Mouse (Mus musculus) neural tube, embryonic 12.5 days (tissue): ENCODE measurements at regions not wholly inside any gene's neighbourhood (a gene's known extent, or its start where the extent isn't known, plus 50 kb on each side); places are given as distances from the start of the nearest gene placed in this dataset.
A peak's percentile ranks its signal among the peaks of the same experiment; 100 is the strongest.

Source experiments
- ATAC-seq: fragments of 200-750 bp; cut with Nextera tagmentation; 2 replicates; pipeline ENCODE4 v1.8.0; 2017; ENCODE audit warnings: low read depth, mild to moderate bottlenecking, moderate TSS enrichment, moderate library complexity; ENCODE audit not compliant: low FRiP score
- H3K27ac ChIP-seq: fragments of 300-500 bp; sonication (generic); 2 replicates; pipeline ENCODE4 v1.5.1; 2016
- H3K27me3 ChIP-seq: fragments of 300-500 bp; sonication (generic); replicated peaks from 2 replicates; pipeline ENCODE4 v1.6.1; 2016; ENCODE audit warnings: mild to moderate bottlenecking
- H3K36me3 ChIP-seq: fragments of 300-500 bp; sonication (generic); 2 replicates; pipeline ENCODE4 v1.6.1; 2016; ENCODE audit warnings: mild to moderate bottlenecking
- H3K4me1 ChIP-seq: fragments of 300-500 bp; sonication (generic); 2 replicates; pipeline ENCODE4 v1.6.1; 2016
- H3K4me2 ChIP-seq: fragments of 300-500 bp; sonication (generic); replicated peaks from 2 replicates; pipeline ENCODE4 v1.6.1; 2016; ENCODE audit warnings: mild to moderate bottlenecking
- H3K4me3 ChIP-seq: fragments of 300-500 bp; sonication (generic); 2 replicates; pipeline ENCODE4 v1.5.1; 2016
- H3K9ac ChIP-seq: fragments of 300-500 bp; sonication (generic); 2 replicates; pipeline ENCODE4 v1.6.1; 2016; ENCODE audit warnings: mild to moderate bottlenecking
- H3K9me3 ChIP-seq: fragments of 300-500 bp; sonication (generic); 2 replicates; pipeline ENCODE4 v1.6.1; 2016; ENCODE audit warnings: mild to moderate bottlenecking
- WGBS: fragments of 180-500 bp; shearing (Covaris S2); methylation state at CpG from one replicate; pipeline ENCODE4 v1.1.7; 2016; 5-methylcytosine and 5-hydroxymethylcytosine counted together

DNA sequence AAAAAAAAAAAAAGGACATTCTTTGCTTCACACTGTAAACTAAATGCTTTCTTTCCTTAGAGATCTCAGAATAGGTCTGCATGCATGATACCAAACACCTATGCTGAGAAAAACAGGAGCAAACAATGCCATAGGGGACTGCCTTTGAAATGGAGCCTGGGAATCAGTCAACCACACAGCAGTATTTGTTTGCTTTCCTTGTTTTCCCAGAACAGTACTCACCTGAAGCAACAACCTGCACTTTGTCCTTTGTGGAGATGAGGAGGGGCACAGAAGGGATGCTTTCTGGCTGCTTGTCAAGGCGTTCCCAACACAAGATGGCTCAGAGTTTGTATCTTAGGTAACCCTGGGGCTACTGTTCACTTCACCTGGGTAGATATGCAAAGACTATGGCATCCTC is 690.5 kb downstream of the Inhba start:
- H3K36me3 ChIP-seq: no peaks in the 10 kb centered on the region
- H3K4me2 ChIP-seq: no peak overlapping the region
- no peak for ATAC-seq
- no peak overlapping the region for H3K9ac ChIP-seq
- H3K9me3 ChIP-seq: no peaks in the 10 kb centered on the region
- 76% methylated on average over 1 of the region's 1 CpGs for WGBS
- no peaks in the 10 kb centered on the region for H3K4me1 ChIP-seq
- no peaks in the 10 kb centered on the region for H3K27me3 ChIP-seq
- H3K27ac ChIP-seq: no peak overlapping the region
- no peak overlapping the region for H3K4me3 ChIP-seq

DNA sequence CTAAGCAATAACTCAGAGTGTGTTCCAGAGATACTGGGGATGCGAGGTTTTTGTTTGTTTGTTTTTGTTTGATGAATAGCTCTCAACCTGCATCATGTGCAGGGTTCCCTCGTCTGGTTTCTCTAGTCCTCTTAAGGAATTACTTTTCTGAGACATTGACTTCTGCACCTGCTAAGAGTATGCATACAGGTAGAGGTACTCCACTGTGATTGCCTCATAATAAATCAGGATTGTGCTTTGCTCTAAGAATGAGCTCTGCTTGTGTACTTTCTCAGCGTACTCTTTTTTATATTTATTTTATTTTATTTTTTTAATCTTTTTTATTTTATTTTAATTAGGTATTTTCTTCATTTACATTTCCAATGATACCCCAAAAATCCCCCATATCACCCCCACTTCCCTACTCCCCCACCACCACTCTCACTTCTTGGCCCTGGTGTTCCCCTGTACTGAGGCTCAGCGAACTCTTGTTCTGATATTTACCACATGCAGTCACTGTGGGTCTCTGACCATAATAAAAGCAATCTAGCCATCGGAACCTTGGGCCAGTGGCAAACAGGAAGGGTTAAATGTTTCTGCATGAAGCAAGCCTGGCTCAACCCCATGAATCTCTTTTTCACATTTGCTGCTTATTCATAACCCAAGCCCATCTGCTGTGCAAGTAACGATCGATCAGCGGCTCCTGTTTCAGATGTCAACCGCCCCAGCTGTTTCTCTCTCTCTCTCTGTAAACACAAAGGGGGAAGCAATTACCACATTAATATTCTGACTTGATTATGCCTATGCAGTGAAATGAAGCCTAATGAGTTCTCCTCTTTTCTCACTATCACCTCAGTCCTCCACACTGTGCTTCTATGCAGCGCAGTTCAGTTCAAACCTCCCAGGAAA is 693.8 kb downstream of the Inhba start:
- peak; percentile 92 for ATAC-seq
- no peaks in the 10 kb centered on the region for H3K9me3 ChIP-seq
- H3K9ac ChIP-seq: no peak overlapping the region
- 65% methylated on average over 10 of the region's 10 CpGs for WGBS
- H3K4me3 ChIP-seq: no peak overlapping the region
- H3K27ac ChIP-seq: 0 out of 2 replicates have a peak overlapping the region, but pooled peaks have one; percentile 26
- H3K4me1 ChIP-seq: no peaks in the 10 kb centered on the region
- no peaks in the 10 kb centered on the region for H3K36me3 ChIP-seq
- peak overlapping the region; percentile 24; the same call in 1 of the 2 replicates for H3K4me2 ChIP-seq
- no peaks in the 10 kb centered on the region for H3K27me3 ChIP-seq

DNA sequence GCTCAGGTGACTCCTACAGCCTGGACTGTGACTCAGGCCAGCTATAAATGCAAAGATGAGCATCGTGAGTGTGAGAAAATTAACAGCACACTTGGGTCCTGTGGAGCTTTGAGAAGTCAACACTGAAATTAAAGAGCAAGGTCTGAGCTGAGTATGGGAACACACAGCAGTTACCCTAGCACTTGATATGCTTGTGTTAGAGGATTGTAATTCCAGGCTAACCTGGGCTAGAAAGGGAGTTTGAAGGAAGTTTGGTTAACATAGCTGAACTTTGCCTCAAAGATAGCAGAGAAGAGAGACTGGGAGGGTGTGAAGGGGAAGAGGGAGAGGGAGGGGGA is 694.4 kb downstream of the Inhba start:
- H3K36me3 ChIP-seq: no peaks in the 10 kb centered on the region
- H3K4me3 ChIP-seq: no peak overlapping the region
- H3K9me3 ChIP-seq: no peaks in the 10 kb centered on the region
- 47% methylated on average over 1 of the region's 1 CpGs for WGBS
- H3K4me2 ChIP-seq: peak overlapping the region; percentile 24; the same call in 1 of the 2 replicates
- no peaks in the 10 kb centered on the region for H3K27me3 ChIP-seq
- no peak for ATAC-seq
- H3K9ac ChIP-seq: no peak overlapping the region
- no peaks in the 10 kb centered on the region for H3K4me1 ChIP-seq
- 0 out of 2 replicates have a peak overlapping the region, but pooled peaks have one; percentile 26 for H3K27ac ChIP-seq

DNA sequence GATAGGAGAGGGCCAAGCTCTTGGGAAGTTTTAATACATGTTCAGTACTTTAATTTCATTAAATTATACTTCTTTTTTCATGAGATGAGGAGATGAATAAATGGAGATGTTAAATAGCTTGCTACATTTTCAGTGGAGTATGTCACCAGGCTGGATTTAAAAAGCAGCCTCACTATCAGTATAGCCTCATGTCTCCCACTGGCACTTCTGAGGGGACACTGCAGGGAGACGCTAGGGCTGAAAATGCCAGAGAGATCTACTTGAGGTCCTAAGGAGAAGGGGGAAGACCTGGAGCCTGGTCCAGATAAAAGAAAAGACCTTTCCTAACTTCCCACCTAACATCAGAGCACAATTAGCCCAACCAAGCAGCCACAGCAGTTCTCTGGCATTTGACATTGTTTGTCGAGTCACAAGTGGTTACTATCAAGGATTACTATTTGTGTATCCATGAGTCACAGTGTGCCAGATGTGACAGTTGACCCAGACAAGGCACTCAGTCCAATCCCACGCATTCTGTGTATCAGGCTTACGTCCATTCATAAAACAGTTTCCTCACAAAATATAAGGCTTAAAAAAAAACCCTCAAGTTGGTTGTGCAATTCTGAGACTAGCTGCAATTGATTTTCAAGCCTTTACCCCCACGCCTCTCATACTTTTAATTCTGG is 703.8 kb downstream of the Inhba start:
- H3K36me3 ChIP-seq: no peaks in the 10 kb centered on the region
- no peak for ATAC-seq

DNA sequence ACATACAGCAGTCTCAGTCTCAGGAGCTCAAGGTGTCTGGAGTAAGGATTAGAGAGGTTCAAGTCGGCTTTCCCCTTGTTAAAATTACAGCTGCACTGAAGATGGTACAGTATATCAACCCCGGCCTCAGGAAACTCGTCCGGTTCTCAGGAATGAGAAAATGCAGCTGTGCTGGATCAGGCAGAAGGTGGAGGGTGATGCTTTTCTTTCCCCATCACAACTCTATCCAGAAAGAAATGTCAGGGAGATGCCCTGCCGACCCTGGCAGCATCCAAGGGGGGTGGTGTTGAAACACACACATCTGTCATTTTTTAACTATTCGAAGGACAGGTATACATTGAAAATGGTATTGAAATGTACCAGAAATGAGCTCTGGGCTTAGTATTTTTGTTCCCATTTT is 704.7 kb downstream of the Inhba start:
- 65% methylated on average over 6 of the region's 6 CpGs for WGBS
- no peaks in the 10 kb centered on the region for H3K36me3 ChIP-seq
- no peak overlapping the region for H3K27ac ChIP-seq
- ATAC-seq: no peak
- H3K4me3 ChIP-seq: no peak overlapping the region
- H3K27me3 ChIP-seq: no peaks in the 10 kb centered on the region
- no peak overlapping the region for H3K4me2 ChIP-seq
- H3K9ac ChIP-seq: no peak overlapping the region
- H3K9me3 ChIP-seq: no peaks in the 10 kb centered on the region
- no peaks in the 10 kb centered on the region for H3K4me1 ChIP-seq

More for the DNA sequence above, 703.8 kb downstream of the Inhba start:
- Histone ChIP-seq H3K4me1 (no peaks in the 10 kb centered on the region), H3K4me2 (no peak overlapping the region), H3K9me3 (no peaks in the 10 kb centered on the region), H3K27ac (no peak overlapping the region), H3K4me3 (no peak overlapping the region), H3K27me3 (no peaks in the 10 kb centered on the region), H3K9ac (no peak overlapping the region)
- WGBS: 79% methylated on average over 5 of the region's 5 CpGs

DNA sequence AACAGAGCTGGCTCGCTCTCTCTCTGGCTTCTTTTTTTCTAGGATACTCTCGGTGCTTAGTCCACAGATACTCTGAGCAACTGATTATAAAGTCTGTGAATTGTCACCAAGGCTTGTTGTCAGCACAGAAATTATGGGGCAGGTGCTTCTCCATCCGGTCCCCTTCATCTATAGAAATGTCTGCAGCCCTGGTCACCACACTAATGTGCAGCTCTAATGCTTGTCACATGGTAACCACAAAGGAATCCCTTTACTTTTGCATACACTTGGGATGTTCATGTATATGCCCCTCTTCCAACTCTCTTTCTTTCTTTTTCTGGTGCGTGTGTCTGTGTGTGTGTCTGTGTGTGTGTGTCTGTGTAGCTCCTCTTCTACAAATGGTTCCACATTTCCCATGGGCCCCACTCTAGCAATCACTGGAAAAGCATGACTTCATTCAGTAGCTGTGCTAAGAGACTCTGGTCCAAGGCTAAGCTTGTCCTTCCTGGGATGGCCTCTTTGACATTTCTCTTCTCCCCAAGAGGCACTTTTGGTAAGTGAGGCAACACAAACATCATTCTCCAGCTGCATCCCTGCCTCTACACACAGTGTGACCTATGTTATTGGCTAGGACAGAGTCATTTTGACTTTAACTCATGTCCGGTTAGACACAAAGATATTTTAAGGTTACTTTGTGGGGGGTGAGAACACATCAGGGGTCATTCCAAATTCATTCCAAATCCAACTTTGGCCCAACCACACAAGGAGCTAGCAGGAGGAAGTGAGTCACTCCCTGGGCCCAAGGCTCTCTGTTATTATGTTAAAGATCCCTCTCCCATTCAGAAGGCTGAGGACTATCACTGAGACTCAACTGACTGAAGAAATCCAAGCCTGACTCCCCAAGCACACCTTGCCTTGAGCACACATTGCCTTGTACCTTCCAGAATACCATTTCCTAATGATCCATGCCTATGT is 705.4 kb downstream of the Inhba start:
- Histone ChIP-seq H3K4me3 (no peak overlapping the region), H3K9ac (no peak overlapping the region), H3K27me3 (no peaks in the 10 kb centered on the region), H3K4me1 (no peaks in the 10 kb centered on the region), H3K36me3 (no peaks in the 10 kb centered on the region), H3K9me3 (no peaks in the 10 kb centered on the region), H3K27ac (no peak overlapping the region), H3K4me2 (no peak overlapping the region)
- ATAC-seq: peak; percentile 78; the same call in 1 of the 2 replicates
- WGBS: 57% methylated on average over 5 of the region's 5 CpGs

DNA sequence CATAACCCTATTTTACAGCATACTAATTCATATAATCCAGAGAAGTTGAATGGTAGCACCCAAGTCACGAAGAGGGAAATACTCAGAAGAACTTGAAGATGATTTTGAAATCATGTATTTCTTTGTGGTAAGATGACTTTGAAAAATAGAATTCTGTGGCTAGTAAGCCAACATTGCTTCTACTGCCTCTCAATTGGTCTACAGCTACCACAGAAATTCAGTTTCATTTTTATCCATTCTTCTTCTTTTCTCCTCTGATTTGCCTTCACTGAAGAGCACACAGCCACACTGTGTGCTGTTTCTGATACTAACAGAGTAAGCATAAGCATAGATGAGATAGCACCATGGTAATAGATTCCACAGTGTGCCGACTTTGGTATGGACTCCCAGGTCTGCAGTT is 708.4 kb downstream of the Inhba start:
- Histone ChIP-seq H3K9ac (no peak overlapping the region), H3K27ac (no peak overlapping the region), H3K9me3 (no peaks in the 10 kb centered on the region), H3K4me1 (no peaks in the 10 kb centered on the region), H3K4me2 (no peak overlapping the region), H3K4me3 (no peak overlapping the region), H3K36me3 (no peaks in the 10 kb centered on the region), H3K27me3 (no peaks in the 10 kb centered on the region)
- no peak for ATAC-seq
- WGBS: 84% methylated on average over 2 of the region's 2 CpGs

DNA sequence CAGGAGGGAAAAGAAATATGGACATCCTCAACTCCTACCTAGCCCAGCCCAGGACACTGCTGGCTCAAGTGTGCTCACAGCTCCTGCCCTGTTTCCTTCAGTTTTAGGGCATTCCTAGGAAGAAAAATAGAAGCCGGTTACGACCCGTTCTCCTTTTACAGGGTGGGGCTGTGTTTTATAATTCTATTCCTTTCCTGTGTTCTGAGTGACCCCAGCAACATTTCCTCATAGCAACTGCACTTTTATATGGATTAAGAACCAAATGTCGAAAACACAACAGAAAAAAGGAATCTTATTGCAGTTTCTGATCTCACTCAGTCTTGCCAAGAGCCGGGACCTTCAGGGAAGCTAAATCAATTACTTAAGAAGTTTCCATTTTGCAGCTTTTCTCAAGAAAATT is 713.7 kb downstream of the Inhba start:
- no peaks in the 10 kb centered on the region for H3K4me1 ChIP-seq
- 87% methylated on average over 5 of the region's 5 CpGs for WGBS
- H3K27ac ChIP-seq: no peak overlapping the region
- no peaks in the 10 kb centered on the region for H3K27me3 ChIP-seq
- H3K36me3 ChIP-seq: no peaks in the 10 kb centered on the region
- H3K4me3 ChIP-seq: no peak overlapping the region
- H3K9me3 ChIP-seq: no peaks in the 10 kb centered on the region
- no peak overlapping the region for H3K4me2 ChIP-seq
- ATAC-seq: no peak
- no peak overlapping the region for H3K9ac ChIP-seq

DNA sequence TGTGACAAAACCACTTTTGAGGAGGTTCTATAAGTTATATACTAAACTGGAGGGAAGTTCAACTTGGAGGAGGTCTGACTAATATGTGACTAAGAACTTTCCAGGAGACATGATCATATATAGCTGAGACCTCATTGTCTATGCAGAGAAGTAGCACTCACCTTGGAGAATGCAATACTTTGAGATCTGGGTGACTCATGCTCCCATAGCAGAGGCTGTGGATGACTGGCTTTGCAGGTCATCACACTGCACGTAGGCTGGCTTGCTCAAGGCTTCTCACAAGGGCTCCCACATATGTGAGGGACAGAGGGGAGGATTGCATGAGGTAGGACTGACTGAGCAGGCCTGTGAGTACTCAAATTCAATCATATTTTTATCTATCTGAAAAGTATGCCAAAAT is 726.7 kb downstream of the Inhba start:
- Histone ChIP-seq H3K27me3 (no peaks in the 10 kb centered on the region), H3K4me3 (no peak overlapping the region), H3K4me2 (no peak overlapping the region), H3K9ac (no peak overlapping the region), H3K4me1 (no peaks in the 10 kb centered on the region), H3K9me3 (no peaks in the 10 kb centered on the region), H3K27ac (no peak overlapping the region), H3K36me3 (no peaks in the 10 kb centered on the region)
- WGBS: 75% methylated on average over 1 of the region's 1 CpGs
- no peak for ATAC-seq

DNA sequence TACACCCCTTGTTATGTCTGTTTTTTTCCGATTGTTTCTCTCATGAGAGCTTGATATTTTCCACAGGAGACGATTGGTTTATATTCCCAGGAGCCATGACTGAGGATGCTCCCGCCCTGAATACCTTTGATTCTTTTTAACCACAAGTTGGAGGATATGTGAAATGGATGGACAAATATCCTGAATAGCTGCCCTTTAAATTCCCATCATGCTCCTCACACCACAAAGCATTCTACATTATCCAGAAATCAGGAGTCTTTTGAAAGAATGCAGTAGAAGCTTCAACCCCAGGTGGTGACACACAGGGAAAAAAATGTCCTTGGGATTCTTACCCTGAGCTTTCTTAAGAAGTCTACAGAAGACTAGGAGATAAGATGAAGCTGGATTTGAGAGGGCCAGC is 727.9 kb downstream of the Inhba start:
- Histone ChIP-seq H3K4me2 (no peak overlapping the region), H3K4me3 (no peak overlapping the region), H3K9ac (no peak overlapping the region), H3K4me1 (no peaks in the 10 kb centered on the region), H3K36me3 (no peaks in the 10 kb centered on the region), H3K27me3 (no peaks in the 10 kb centered on the region), H3K27ac (no peak overlapping the region), H3K9me3 (no peaks in the 10 kb centered on the region)
- no peak for ATAC-seq
- 89% methylated on average over 3 of the region's 3 CpGs for WGBS

DNA sequence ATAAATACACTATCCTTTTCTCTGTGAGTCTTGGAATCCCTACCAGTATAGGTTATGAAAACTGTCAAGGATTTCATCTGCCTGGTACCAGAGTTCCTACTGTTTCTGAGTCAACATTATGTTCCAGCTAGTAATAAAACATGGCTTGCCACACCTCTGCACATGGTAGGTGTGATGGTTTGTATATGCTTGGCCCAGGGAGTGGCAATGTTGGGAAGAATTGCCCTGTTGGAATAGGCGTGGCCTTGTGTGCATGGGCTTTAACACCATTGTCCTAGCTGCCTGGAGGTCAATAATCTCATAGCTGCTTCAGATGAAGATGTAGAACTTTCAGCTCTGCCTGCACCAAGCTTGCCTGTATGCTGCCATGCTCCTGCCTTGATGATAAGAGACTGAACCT is 732.6 kb downstream of the Inhba start:
- no peak for ATAC-seq
- 86% methylated on average over 1 of the region's 1 CpGs for WGBS
- H3K4me3 ChIP-seq: no peak overlapping the region

DNA sequence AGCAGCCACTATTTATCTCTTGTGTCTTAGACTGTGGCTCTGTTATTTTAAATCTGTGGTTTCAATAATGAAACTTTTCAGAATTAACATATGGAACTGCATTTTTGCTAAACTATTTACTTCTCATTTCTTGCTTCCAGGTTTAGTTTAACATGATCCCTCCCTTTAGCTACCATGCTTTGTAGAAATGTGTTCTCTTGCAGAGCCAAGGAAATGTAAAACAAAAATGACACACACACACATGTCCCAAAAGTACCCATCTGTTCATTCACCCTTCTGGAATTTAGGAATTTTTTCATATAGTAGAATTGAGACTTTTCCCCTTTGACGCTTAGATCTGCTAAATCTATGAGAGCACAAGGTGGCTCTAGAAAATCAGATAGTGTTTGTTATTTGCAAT is 734.0 kb downstream of the Inhba start:
- ATAC-seq: no peak
- H3K4me2 ChIP-seq: no peak overlapping the region
- H3K27me3 ChIP-seq: no peaks in the 10 kb centered on the region
- no peaks in the 10 kb centered on the region for H3K4me1 ChIP-seq
- H3K9ac ChIP-seq: no peak overlapping the region
- H3K9me3 ChIP-seq: no peaks in the 10 kb centered on the region
- no peaks in the 10 kb centered on the region for H3K36me3 ChIP-seq
- 90% methylated on average over 1 of the region's 1 CpGs for WGBS
- no peak overlapping the region for H3K4me3 ChIP-seq
- no peak overlapping the region for H3K27ac ChIP-seq

More for the DNA sequence above, 732.6 kb downstream of the Inhba start:
- Histone ChIP-seq H3K36me3 (no peaks in the 10 kb centered on the region), H3K27me3 (no peaks in the 10 kb centered on the region), H3K4me2 (no peak overlapping the region), H3K27ac (no peak overlapping the region), H3K9me3 (no peaks in the 10 kb centered on the region), H3K9ac (no peak overlapping the region), H3K4me1 (no peaks in the 10 kb centered on the region)
